Mouse (Mus musculus): ENCODE measurements around the gene Grip1. TPM values are rescaled to one million over a fixed set of nuclear protein-coding genes. Genes with fewer than 3 reads are reported as not detected.
A peak's percentile ranks its signal among the peaks of the same experiment; 100 is the strongest.

Grip1 gene
- polyA plus RNA-seq, 1 experiment from 2014 or later, result 1.8 TPM

DNA sequence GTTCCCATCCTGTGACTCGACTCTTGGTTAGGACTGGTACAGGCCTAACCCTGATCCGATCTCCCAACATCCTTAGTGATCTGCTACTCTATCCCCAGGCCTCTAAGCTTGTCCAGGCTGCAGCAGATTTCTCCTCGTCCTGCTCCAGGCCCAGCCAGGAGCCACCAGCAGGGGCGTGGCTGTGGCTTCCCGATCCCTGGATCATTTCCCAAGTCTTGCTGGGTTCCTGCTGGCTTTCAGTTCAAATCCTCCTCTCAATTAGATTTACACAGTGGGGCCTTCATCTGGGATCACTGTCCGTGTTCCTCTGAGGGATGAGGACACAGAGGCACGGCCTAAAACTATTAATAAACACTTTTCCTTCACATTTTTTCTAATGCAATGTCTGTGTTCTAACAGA lies 25.5 kb upstream of the Grip1 start:
- no peaks in the 10 kb centered on the region for H3K9me3 ChIP-seq (ENCODE audit: control insufficient read depth, low read length)
- ATAC-seq (ENCODE audit: low read depth), result no peak
- no peaks in the 10 kb centered on the region for H3K27me3 ChIP-seq (ENCODE audit: control insufficient read depth, insufficient read depth, low read depth, low read length)
- H3K9ac ChIP-seq (ENCODE audit: low read length), result no peak overlapping the region
- H3K4me2 ChIP-seq (ENCODE audit: low read depth, low read length), result no peak overlapping the region
- WGBS, result 62% methylated on average over 7 of the region's 7 CpGs
- no peak overlapping the region for H3K27ac ChIP-seq (ENCODE audit: low read length)
- no peak overlapping the region for H3K4me3 ChIP-seq (ENCODE audit: low read length)
- H3K4me1 ChIP-seq (replicated peaks; ENCODE audit: control insufficient read depth, insufficient read depth, low read length), result no peaks in the 10 kb centered on the region
- no peaks in the 10 kb centered on the region for H3K36me3 ChIP-seq (ENCODE audit: control insufficient read depth, insufficient read depth, low read length)

- ATAC-seq (ENCODE audit: low read depth), result no peak
- Histone ChIP-seq H3K4me1 (replicated peaks; ENCODE audit: control insufficient read depth, insufficient read depth, low read length) (no peaks in the 10 kb centered on the region), H3K27me3 (ENCODE audit: control insufficient read depth, insufficient read depth, low read depth, low read length) (no peaks in the 10 kb centered on the region), H3K9me3 (ENCODE audit: control insufficient read depth, low read length) (no peaks in the 10 kb centered on the region), H3K4me2 (ENCODE audit: low read depth, low read length) (no peak overlapping the region), H3K9ac (ENCODE audit: low read length) (no peak overlapping the region), H3K36me3 (ENCODE audit: control insufficient read depth, insufficient read depth, low read length) (no peaks in the 10 kb centered on the region), H3K4me3 (ENCODE audit: low read length) (no peak overlapping the region), H3K27ac (ENCODE audit: low read length) (no peak overlapping the region)
- 74% methylated on average over 7 of the region's 7 CpGs for WGBS
These were observed 23.4 kb upstream of the Grip1 start for GRCm38 (mm10) chr10:119430240-119430639.

GRCm38 (mm10) chr10:119431801-119432200 lies 21.8 kb upstream of the Grip1 start:
- no peaks in the 10 kb centered on the region for H3K36me3 ChIP-seq (ENCODE audit: control insufficient read depth, insufficient read depth, low read length)
- H3K9ac ChIP-seq (ENCODE audit: low read length), result no peak overlapping the region
- WGBS, result 63% methylated on average over 6 of the region's 6 CpGs
- no peaks in the 10 kb centered on the region for H3K4me1 ChIP-seq (replicated peaks; ENCODE audit: control insufficient read depth, insufficient read depth, low read length)
- H3K4me3 ChIP-seq (ENCODE audit: low read length), result no peak overlapping the region
- no peak overlapping the region for H3K4me2 ChIP-seq (ENCODE audit: low read depth, low read length)
- ATAC-seq (ENCODE audit: low read depth), result no peak
- H3K9me3 ChIP-seq (ENCODE audit: control insufficient read depth, low read length), result no peaks in the 10 kb centered on the region
- no peaks in the 10 kb centered on the region for H3K27me3 ChIP-seq (ENCODE audit: control insufficient read depth, insufficient read depth, low read depth, low read length)
- H3K27ac ChIP-seq (ENCODE audit: low read length), result no peak overlapping the region

- Histone ChIP-seq H3K4me2 (ENCODE audit: low read depth, low read length) (no peak overlapping the region), H3K4me1 (replicated peaks; ENCODE audit: control insufficient read depth, insufficient read depth, low read length) (no peaks in the 10 kb centered on the region), H3K4me3 (ENCODE audit: low read length) (no peak overlapping the region), H3K27me3 (ENCODE audit: control insufficient read depth, insufficient read depth, low read depth, low read length) (no peaks in the 10 kb centered on the region), H3K27ac (ENCODE audit: low read length) (no peak overlapping the region), H3K36me3 (ENCODE audit: control insufficient read depth, insufficient read depth, low read length) (no peaks in the 10 kb centered on the region), H3K9ac (ENCODE audit: low read length) (no peak overlapping the region), H3K9me3 (ENCODE audit: control insufficient read depth, low read length) (no peaks in the 10 kb centered on the region)
- WGBS, result 86% methylated on average over 7 of the region's 7 CpGs
- ATAC-seq (ENCODE audit: low read depth), result no peak
These were observed 17.8 kb upstream of the Grip1 start for GRCm38 (mm10) chr10:119435818-119436217.

GRCm38 (mm10) chr10:119437319-119437718 lies 16.3 kb upstream of the Grip1 start:
- no peaks in the 10 kb centered on the region for H3K4me1 ChIP-seq (replicated peaks; ENCODE audit: control insufficient read depth, insufficient read depth, low read length)
- no peak for ATAC-seq (ENCODE audit: low read depth)
- 68% methylated on average over 3 of the region's 3 CpGs for WGBS
- H3K27ac ChIP-seq (ENCODE audit: low read length), result no peak overlapping the region
- no peak overlapping the region for H3K4me2 ChIP-seq (ENCODE audit: low read depth, low read length)
- H3K4me3 ChIP-seq (ENCODE audit: low read length), result no peak overlapping the region
- no peaks in the 10 kb centered on the region for H3K9me3 ChIP-seq (ENCODE audit: control insufficient read depth, low read length)
- no peaks in the 10 kb centered on the region for H3K36me3 ChIP-seq (ENCODE audit: control insufficient read depth, insufficient read depth, low read length)
- H3K27me3 ChIP-seq (ENCODE audit: control insufficient read depth, insufficient read depth, low read depth, low read length), result no peaks in the 10 kb centered on the region
- no peak overlapping the region for H3K9ac ChIP-seq (ENCODE audit: low read length)

DNA sequence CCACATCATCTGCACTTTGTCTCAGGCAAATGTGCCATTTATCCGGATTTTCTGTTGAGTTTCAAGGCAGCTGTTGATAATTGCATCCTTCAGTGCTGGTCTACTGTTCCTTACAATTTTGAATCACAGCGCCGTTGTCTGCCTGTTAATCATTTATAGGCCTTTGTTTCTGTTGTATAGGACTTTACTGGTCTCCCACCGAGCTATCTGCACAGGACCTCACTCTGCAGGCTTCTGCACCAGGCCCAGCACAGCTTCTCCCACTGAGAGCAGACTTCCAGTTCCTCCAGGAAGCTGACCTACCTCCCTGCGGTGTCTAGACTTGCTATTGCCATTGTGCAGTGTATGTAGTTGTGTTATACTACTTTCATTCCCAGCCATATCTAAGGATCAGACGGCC lies 11.9 kb upstream of the Grip1 start:
- H3K4me3 ChIP-seq (ENCODE audit: low read length), result no peak overlapping the region
- no peak overlapping the region for H3K4me2 ChIP-seq (ENCODE audit: low read depth, low read length)
- H3K36me3 ChIP-seq (ENCODE audit: control insufficient read depth, insufficient read depth, low read length), result no peaks in the 10 kb centered on the region
- no peaks in the 10 kb centered on the region for H3K27me3 ChIP-seq (ENCODE audit: control insufficient read depth, insufficient read depth, low read depth, low read length)
- no peak overlapping the region for H3K27ac ChIP-seq (ENCODE audit: low read length)
- no peaks in the 10 kb centered on the region for H3K9me3 ChIP-seq (ENCODE audit: control insufficient read depth, low read length)
- ATAC-seq (ENCODE audit: low read depth), result no peak
- WGBS, result 57% methylated on average over 6 of the region's 6 CpGs
- H3K4me1 ChIP-seq (replicated peaks; ENCODE audit: control insufficient read depth, insufficient read depth, low read length), result no peaks in the 10 kb centered on the region
- no peak overlapping the region for H3K9ac ChIP-seq (ENCODE audit: low read length)

DNA sequence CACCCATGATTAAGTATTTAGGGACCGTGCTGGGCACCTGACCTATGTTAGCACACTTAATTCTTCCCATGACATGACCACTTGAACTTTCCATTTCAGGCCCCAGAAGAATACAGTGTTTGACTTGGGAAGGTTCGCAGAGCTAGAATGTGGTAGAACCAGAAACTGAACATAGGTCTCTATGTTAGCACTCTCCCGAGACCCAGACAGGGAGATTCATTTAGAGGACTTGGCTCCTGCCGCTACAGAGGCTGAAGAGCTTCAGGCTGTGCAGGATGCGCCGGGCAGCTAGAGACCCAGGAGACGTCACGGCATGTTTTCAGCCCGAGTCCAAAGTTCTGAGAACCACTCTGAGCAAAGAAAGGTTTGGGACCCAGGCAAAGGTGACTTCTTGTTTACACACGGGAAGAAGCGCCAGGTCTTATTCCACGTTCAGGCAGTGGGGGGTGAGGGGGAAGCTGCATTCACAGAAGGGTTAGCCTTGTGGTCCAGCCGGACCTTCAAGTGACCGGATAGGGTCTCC lies 6.2 kb upstream of the Grip1 start:
- WGBS, result 50% methylated on average over 14 of the region's 14 CpGs
- H3K27me3 ChIP-seq (ENCODE audit: control insufficient read depth, insufficient read depth, low read depth, low read length), result no peaks in the 10 kb centered on the region; the same call in 1 of the 2 replicates
- H3K4me2 ChIP-seq (ENCODE audit: low read depth, low read length), result peak overlapping the region; percentile 21
- H3K4me3 ChIP-seq (ENCODE audit: low read length), result no peak overlapping the region
- no peaks in the 10 kb centered on the region for H3K4me1 ChIP-seq (replicated peaks; ENCODE audit: control insufficient read depth, insufficient read depth, low read length)
- no peak overlapping the region for H3K9ac ChIP-seq (ENCODE audit: low read length)
- H3K9me3 ChIP-seq (ENCODE audit: control insufficient read depth, low read length), result no peaks in the 10 kb centered on the region
- no peaks in the 10 kb centered on the region for H3K36me3 ChIP-seq (ENCODE audit: control insufficient read depth, insufficient read depth, low read length)
- no peak overlapping the region for H3K27ac ChIP-seq (ENCODE audit: low read length)
- ATAC-seq (ENCODE audit: low read depth), result peak; percentile 68

GRCm38 (mm10) chr10:119447930-119448329 lies 5.7 kb upstream of the Grip1 start:
- Histone ChIP-seq H3K9me3 (ENCODE audit: control insufficient read depth, low read length) (no peaks in the 10 kb centered on the region), H3K4me3 (ENCODE audit: low read length) (no peak overlapping the region), H3K27ac (ENCODE audit: low read length) (no peak overlapping the region), H3K9ac (ENCODE audit: low read length) (no peak overlapping the region), H3K36me3 (ENCODE audit: control insufficient read depth, insufficient read depth, low read length) (no peaks in the 10 kb centered on the region), H3K27me3 (ENCODE audit: control insufficient read depth, insufficient read depth, low read depth, low read length) (no peaks in the 10 kb centered on the region; the same call in 1 of the 2 replicates), H3K4me1 (replicated peaks; ENCODE audit: control insufficient read depth, insufficient read depth, low read length) (no peaks in the 10 kb centered on the region), H3K4me2 (ENCODE audit: low read depth, low read length) (peak overlapping the region; percentile 21; the same call in 1 of the 2 replicates)
- no peak for ATAC-seq (ENCODE audit: low read depth)
- WGBS, result 67% methylated on average over 3 of the region's 3 CpGs

GRCm38 (mm10) chr10:119452698-119453097 lies 932 bp upstream of the Grip1 start:
- H3K4me3 ChIP-seq (ENCODE audit: low read length), result no peak overlapping the region

More at GRCm38 (mm10) chr10:119452698-119453097, 932 bp upstream of the Grip1 start:
- H3K27ac ChIP-seq (ENCODE audit: low read length), result no peak overlapping the region
- no peak for ATAC-seq (ENCODE audit: low read depth)
- H3K27me3 ChIP-seq (ENCODE audit: control insufficient read depth, insufficient read depth, low read depth, low read length), result peaks cover 9% of the 10 kb centered on the region; the same call in 1 of the 2 replicates
- no peaks in the 10 kb centered on the region for H3K9me3 ChIP-seq (ENCODE audit: control insufficient read depth, low read length)
- H3K9ac ChIP-seq (ENCODE audit: low read length), result no peak overlapping the region
- no peaks in the 10 kb centered on the region for H3K36me3 ChIP-seq (ENCODE audit: control insufficient read depth, insufficient read depth, low read length)
- 51% methylated on average over 5 of the region's 5 CpGs for WGBS
- H3K4me2 ChIP-seq (ENCODE audit: low read depth, low read length), result no peak overlapping the region; the same call in 1 of the 2 replicates
- peaks cover 8% of the 10 kb centered on the region for H3K4me1 ChIP-seq (replicated peaks; ENCODE audit: control insufficient read depth, insufficient read depth, low read length)
